Mouse (Mus musculus) heart, postnatal 36 days (tissue): ENCODE data around the gene Msi1. TPM values are rescaled to one million over a fixed set of nuclear protein-coding genes. Genes with fewer than 3 reads are reported as not detected.
A peak's percentile ranks its signal among the peaks of the same experiment; 100 is the strongest.
"Not testable (repeated sequence)": the region's sequence is repeated elsewhere in the genome, so short reads cannot be mapped to it uniquely, and the experiment has no call there.

Experiments used
- DNase-seq, 2 experiments: peaks; one replicate each; pipeline ENCODE4 v3.0.0; 2021 to 2022
- intact Hi-C: fragments of 180-260 bp; cut with DNase I; formaldehyde crosslinking; loops from one replicate; pipeline ENCODE4 v1.15.1; 2025
- total RNA-seq, 2 experiments: library from RNA; stranded (reverse); gene quantifications; 2 replicates each; pipeline ENCODE4 v1.2.3; 2021

The Msi1 gene
- total RNA-seq, 2 experiments from 2014 or later = 0.92 to 1.2 TPM

DNA sequence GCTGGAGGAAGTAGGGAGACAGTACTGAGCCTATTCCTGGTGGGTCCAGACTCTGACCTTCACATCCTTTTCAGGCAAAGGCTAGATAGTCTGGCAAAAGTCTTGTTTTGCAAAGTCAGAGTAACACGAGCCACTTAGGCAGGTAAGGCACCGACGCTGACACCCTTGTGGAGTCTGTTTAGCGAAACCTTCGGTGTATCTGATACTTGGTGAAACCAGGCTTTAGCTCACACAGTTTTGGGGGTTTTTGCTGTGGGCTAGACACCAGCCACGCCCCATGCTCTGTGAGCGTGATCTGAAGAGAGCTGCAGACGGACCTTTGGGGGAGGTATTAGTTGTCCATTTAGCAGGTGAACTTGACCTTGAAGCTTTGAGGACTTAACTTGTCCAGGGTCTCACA, 3.8 kb downstream of the Msi1 start:
- DNase-seq = no peak
- intact Hi-C loops = no loop called here

GRCm38 (mm10) chr5:115434280-115434852, 5.0 kb downstream of the Msi1 start:
- intact Hi-C loops = no loop called here
- DNase-seq = no peak

DNA sequence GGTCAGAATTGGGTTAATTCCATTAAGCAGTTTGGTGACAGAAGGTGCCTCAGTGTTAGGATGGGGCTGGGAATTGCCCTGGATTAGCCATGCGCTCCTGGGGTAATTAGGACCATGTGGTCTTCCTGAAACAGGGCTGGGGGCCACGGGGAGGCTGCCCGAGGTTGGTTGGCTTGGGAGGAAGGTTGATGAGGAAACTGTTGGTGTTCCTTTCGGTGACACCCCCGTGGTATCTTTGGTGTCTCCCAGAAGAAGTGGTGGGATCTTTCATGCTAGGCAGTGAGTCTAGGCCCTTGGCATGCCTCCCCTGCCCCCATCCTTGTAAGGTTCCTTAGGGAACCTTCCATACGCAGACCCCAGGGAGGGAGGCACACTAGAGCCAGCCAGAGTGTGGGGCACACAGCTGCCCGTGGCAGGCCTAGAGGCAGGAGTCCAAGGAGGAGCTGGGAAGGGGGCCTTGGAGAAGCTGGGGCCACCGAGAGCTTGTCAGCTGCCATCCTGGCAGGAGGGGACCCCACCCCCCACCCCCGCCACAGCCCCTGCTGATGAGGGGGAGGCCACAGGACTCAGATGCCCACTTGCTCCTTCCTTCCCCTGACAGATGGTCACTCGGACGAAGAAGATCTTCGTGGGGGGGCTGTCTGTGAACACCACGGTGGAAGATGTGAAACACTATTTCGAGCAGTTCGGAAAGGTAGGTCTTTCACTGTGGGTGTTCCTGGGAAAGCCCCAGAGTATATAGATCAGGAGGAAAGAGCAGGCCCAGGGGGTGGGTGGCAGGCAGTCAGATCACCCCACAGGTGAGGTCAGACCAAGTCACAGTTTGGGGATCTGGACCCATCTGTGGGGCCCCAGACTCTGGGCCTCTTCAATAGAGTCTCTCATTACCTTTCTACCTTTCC, 5.7 kb downstream of the Msi1 start:
- no peak for DNase-seq
- intact Hi-C loops = no loop called here

DNA sequence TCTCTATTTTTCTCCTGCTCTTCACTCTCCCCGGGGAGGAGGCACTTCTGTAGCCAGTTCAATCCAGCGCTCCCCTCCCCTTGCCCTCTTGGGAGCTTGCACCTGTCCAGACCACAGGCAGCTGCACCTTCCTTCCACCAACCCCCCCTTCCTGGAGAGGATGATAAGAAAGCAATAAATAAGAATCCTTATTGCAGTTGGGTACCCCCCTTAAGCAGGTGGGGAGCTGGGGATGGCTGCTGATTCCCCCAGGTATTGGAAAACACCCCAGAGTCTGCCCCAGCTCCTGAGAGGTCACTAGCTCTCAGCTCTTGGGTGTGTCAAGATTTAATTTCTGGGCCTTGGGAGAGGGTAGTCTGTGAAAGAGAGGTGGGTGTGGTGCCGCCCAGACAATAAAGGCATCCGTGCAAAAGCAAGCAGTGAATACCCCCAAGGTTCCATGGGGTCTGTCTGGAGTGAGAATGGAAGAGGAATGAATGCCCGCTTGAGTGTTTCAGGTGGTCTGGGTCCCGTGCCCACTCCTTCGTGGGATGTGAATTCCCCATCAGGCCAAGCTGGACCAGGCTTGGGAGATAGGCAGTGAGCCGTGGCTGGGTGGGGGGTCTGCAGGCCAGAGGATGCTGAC, 6.5 kb downstream of the Msi1 start:
- intact Hi-C loops = no loop called here
- no peak for DNase-seq

GRCm38 (mm10) chr5:115436421-115437124, 7.2 kb downstream of the Msi1 start:
- intact Hi-C loops = no loop called here
- peak; percentile 34 to 48 for DNase-seq

DNA sequence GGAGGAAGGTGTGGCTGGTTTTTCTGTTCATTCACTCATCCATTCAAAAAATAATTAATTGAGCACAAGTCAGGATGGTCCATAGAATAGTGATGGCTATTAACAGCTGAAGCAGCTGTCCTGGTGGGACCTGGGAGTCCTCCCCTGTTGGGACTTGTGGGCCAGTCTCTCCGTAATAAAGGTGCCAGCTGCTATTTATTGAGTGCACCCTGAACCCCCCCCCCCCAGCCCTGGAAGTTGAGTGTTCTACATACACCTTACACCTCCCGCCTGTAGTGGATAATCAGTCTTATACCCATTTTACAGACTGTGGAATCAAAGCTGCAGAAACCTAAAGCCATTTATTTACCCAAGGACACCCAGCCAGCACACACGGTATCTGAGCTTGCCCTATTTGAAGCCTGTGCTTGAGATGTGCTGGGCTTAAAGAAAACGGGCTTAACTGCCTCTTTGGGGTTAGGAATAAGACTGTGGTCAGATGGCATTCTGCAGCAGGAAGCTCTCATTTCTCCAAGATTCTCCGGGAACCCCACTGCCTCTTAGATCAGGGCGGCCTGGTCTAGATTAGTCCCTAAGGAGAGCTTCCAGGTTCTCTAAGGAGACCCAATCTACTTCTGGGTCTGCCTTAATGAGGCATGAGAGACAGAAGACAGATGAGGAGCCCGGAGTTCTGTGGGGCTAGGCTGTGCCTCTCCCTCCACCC, 8.0 kb downstream of the Msi1 start:
- no peak for DNase-seq
- intact Hi-C loops = no loop called here

DNA sequence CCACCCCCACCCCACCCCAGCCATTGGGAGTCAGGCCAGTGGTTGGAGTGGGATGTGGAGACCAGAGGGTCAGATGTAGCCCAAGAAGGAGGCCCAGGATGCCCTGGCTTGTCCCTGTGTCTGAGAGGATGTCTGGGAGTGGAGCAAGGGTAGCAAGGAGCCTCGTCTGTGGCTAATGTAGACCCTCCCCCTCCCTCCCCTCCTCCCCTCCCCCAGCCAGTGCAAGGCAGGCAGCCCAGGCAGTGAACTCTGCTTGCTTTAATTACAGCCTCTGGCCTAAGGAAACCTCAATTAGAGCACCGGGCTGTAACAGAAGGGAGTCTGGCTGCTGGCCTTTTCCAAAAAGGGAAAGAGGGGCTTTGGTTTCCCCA, 8.5 kb downstream of the Msi1 start:
- DNase-seq = no peak
- intact Hi-C loops = no loop called here

DNA sequence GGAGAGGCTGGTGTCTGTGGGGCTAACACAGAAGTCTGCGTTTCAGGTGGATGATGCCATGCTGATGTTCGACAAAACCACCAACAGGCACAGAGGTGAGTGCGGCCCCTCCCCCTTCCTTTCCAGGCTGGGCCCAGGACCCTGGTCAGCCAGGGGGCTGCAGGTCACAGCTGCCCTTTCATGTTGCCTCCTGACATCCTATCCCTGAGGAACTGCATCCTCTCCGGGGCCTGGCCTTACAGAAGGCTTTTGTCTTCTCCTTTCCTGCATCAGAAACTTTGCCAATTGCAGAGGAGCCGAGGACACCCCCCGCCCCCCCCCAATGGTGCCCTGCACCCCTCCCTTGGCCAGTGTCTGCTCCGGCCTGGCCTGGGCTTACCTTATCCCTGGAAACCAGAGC, 9.3 kb downstream of the Msi1 start:
- no peak for DNase-seq
- intact Hi-C loops = no loop called here

GRCm38 (mm10) chr5:115441205-115441849, 11.9 kb downstream of the Msi1 start:
- peak; percentile 67 to 74 for DNase-seq
- intact Hi-C loops = loop anchor here (1.0 to 10.0 kb wide), 3 partner anchors 82 to 467 kb away; partner anchors contain the start of gene Hnf1a

DNA sequence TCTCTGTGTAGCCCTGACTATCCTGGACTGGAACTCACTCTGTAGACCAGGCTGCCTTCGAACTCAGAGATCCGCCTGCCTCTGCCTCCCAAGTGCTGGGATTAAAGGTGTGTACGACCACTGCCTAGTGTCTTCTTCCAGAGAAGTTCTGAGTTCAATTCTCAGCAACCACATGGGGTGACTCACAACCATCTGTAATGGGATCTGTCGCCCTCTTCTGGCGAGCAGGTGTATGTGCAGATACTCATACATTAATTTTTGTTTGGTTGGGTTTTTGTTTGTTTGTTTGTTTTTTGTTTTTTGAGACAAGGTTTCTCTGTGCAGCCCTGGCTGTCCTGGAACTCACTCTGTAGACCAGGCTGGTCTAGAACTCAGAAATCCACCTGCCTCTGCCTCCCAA, 13.3 kb downstream of the Msi1 start:
- DNase-seq = not testable (repeated sequence)
- intact Hi-C loops = loop anchor here (10.0 kb wide), 2 partner anchors 318 to 468 kb away; partner anchors contain the start of gene Hnf1a

DNA sequence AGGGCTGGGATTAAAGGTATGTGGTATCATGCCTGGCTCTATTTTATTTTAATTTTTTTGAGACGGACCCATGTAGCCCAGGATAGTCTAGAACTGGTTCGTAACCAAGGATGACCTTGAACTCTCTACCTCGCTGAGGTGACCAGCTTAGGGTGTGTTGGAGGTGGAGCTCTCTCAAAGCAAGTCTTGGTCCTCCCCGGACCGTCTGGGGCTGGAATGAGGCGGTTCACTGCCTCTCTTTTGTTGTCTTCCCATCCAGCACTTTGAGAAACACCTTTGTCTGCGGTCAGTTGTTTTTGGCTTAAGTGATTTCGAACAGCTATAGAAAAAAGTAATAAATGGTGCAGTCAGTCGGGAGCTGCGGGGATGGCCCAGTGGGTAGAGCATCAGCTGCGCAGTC, 14.7 kb downstream of the Msi1 start:
- intact Hi-C loops = loop anchor here (10.0 kb wide), 2 partner anchors 319 to 469 kb away; partner anchors contain the start of gene Hnf1a
- no peak for DNase-seq

DNA sequence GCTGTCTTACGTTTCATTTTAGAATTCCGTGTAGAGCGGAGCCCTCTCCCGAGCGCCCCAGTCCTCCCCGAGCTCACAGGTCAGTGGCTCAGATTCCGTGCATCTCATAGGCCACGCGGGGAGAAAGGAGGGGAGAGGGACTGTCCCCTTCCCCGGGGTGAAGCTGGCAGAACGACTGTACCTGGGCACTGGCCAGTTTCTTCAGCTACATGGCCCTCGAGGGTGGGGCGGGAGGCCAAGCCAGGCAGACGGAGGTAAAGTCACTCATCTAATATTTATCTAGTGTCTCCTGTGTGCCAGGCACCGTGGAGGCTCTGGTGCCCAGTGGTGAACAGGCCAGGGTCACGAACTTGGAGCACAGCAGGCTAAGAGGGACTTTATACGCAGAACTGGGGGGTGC, 17.7 kb downstream of the Msi1 start:
- no peak for DNase-seq
- intact Hi-C loops = loop anchor here (10.0 kb wide), 2 partner anchors 322 to 472 kb away; partner anchors contain the start of gene Hnf1a

DNA sequence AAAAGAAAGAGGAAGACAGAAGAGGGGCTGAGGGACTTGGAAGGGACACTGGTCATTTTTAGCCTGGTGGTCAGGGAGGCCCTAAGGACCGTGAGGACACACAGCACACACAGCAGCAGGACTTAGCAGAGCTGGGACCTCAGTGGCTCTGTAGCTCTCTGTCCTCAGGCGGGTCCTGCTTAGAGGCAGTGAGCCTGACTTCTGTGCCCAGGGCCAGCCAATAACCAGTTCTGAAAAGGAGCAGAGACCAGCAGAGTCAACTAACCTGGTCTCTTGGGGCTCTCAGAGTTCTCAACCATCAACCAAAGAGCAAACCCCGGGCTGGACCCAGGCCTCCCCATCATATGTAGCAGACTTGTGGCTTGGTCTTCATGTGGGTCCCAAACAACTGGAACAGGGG, 19.8 kb downstream of the Msi1 start:
- intact Hi-C loops = loop anchor here (10.0 kb wide), 2 partner anchors 324 to 474 kb away; partner anchors contain the start of gene Hnf1a
- no peak for DNase-seq

DNA sequence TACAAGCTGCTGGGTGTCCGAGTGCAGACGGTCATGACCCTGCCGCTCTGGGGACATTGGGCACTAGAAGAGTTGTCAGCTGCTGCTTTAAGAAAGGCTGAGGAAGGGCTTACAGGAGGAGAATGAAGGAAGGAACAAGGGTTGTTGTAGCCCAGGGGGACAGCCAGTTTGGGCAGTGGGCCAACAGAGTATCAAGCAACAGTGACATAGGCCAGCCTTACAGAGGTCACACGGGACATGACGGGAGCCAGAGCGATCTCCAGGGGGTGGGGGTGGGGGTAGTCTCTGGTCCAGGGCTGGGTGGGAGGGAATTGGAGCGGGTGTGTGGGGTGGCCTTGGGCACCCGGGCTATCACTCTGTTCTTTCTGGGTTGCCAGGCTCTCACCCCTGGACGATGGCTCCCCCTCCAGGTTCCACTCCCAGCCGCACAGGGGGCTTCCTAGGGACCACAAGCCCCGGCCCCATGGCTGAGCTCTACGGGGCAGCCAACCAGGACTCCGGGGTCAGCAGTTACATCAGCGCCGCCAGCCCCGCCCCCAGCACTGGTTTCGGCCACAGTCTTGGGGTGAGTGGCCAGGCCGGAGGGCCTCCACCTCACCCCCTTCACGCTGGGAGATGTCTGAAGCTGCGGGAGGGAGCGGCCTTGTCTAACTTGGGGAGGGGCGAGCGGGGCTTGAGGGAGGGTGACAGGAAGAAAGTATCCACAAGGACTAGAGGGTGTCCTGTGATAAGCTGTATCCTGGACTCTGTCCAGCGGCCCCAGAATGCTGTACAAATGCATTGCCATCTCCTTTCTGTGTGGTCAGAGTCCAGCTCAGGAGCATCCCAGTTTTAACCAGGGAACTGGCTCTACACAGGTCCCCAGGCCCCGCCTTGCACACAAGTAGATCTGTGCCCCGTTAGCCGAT, 21.3 kb downstream of the Msi1 start:
- no peak for DNase-seq
- intact Hi-C loops = no loop called here

GRCm38 (mm10) chr5:115454422-115455090, 25.2 kb downstream of the Msi1 start:
- DNase-seq = no peak
- intact Hi-C loops = no loop called here

GRCm38 (mm10) chr5:115455838-115456237, 26.4 kb downstream of the Msi1 start:
- no peak for DNase-seq
- intact Hi-C loops = no loop called here

- intact Hi-C loops = no loop called here
- DNase-seq = no peak
These were observed 29.5 kb downstream of the Msi1 start for GRCm38 (mm10) chr5:115458918-115459317.
